Mouse (Mus musculus): ENCODE measurements around the gene Agl. TPM values are rescaled to one million over a fixed set of nuclear protein-coding genes. Genes with fewer than 3 reads are reported as not detected.

The Agl gene
- total RNA-seq, 2 experiments from 2014 or later: 25.5 to 26.1 TPM

DNA sequence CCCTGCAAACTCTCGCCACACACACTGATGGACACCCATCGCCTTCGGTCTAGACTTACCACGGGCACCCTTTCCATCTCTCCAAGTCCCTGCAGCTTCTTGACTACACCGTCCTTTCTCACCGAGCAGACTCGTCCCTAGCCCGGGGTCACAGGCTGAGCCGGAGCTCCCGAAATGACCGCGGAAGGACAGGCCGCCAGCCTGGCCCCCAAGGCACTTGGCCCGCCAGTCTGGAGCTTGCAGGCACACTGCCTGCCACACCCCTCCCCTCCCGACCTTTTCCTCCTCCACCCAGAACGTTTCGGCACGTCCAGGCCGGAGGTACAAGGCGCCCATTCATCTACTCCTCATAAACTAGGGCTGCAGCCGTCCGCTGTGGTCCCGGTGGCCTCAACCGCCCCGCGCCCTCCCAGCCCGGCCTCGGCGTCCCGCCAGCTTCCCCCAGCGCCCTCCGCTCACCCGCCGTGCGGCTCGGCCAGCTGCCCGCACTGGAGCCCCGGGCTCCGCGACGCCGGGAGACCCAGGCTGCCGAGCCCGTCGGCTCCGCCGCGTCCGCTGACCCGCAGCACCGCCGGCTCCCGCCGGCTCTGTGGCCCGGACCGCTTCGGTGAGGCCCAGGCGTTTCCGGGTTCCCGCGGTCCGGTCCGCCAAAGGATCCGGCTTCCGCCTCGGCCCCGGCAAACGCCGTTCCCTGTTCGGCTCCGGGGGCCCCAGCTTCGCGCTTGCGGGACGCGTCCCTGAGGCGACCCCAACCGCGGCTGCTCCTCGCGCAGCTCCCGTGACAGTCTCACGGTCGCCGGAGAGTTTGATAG lies 96.1 kb downstream of the Agl start:
- intact Hi-C loops (cut with DNase I): no loop called here

GRCm38 (mm10) chr3:116710941-116711340 lies 97.0 kb downstream of the Agl start:
- no peak for DNase-seq (ENCODE audit: extremely low spot score in 1 of 2, low spot score in 2 of 2)
- intact Hi-C loops (cut with DNase I): no loop called here

More for the DNA sequence above, 96.1 kb downstream of the Agl start:
- peak; percentile 69 to 91 for DNase-seq (ENCODE audit: extremely low spot score in 1 of 2, low spot score in 2 of 2)

GRCm38 (mm10) chr3:116705637-116706204 lies 102.2 kb downstream of the Agl start:
- DNase-seq (ENCODE audit: extremely low spot score in 1 of 2, low spot score in 2 of 2): no peak

GRCm38 (mm10) chr3:116703835-116704234 lies 104.1 kb downstream of the Agl start:
- intact Hi-C loops (cut with DNase I): no loop called here
- DNase-seq (ENCODE audit: extremely low spot score in 1 of 2, low spot score in 2 of 2): no peak

More at GRCm38 (mm10) chr3:116705637-116706204, 102.2 kb downstream of the Agl start:
- intact Hi-C loops (cut with DNase I): no loop called here

DNA sequence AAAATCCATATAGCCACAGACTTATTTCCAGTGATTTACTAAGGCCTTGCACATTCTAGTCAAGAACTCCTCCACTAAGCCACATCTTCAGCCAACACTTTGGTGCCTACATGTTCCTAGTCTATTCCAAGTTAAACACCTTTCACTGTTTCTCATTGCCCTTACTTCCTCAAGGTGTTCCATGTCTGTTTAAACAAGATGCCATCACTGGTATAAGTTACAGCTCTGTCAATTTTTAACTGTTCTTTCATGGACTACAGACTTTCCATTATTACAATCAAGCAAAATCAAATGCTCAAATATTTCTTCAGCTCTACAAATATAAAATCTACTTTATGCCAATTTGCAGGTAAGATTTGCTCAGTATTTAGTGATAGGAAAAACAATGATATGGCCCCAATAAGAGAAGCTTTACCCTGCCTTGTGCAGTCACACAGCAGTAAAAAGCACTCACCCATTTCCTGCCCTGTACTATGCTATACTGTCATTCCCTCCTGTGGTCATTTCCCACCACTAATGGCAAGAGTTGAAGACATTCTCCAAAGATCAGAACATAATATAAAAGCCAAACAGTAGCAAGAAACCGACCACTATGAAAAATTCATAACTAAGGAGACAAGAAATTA lies 105.2 kb downstream of the Agl start:
- no peak for DNase-seq (ENCODE audit: extremely low spot score in 1 of 2, low spot score in 2 of 2)

DNA sequence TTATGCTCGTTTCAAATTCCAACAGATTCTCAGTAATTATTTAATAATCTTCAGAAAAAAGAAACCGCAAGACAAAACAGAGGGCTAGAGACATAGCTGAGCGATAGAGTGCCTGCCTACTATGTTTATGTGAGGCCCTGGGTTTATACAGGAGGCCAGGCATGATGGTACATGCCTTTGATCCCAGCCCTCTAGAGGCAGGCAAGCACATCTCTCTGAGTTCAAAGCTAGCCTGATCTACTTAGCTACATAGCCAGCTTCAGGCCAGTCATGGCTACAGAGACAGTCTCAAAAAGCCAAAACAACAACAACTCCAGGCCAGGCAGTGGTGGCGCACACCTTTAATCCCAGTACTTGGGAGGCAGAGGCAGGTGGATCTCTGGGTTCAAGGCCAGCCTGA lies 106.4 kb downstream of the Agl start:
- intact Hi-C loops (cut with DNase I): no loop called here
- no peak for DNase-seq (ENCODE audit: extremely low spot score in 1 of 2, low spot score in 2 of 2)

More for the DNA sequence above, 105.2 kb downstream of the Agl start:
- intact Hi-C loops (cut with DNase I): no loop called here

DNA sequence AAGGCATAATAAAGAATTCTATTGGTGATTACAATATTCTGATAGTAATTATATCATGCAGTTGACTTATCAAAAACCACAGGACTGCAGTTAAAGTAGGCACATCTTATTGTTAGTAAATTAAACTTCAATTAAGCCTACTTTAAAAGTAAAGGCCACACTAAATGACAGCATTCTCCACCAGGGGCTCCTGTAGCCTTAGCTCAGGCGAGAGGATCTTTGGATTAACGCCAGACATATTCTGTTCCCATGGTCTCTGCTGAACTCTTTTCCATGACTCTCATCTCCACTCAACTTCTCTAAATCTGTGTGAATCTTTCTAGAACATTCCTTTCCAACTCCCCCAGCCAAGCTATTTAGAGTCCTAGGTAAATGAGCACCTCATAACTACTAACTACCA lies 109.2 kb downstream of the Agl start:
- DNase-seq (ENCODE audit: extremely low spot score in 1 of 2, low spot score in 2 of 2): no peak
- intact Hi-C loops (cut with DNase I): no loop called here

- no peak for DNase-seq (ENCODE audit: extremely low spot score in 1 of 2, low spot score in 2 of 2)
- intact Hi-C loops (cut with DNase I): no loop called here
Measured at GRCm38 (mm10) chr3:116695666-116695985, 112.3 kb downstream of the Agl start.

- DNase-seq (ENCODE audit: extremely low spot score in 1 of 2, low spot score in 2 of 2): no peak
- intact Hi-C loops (cut with DNase I): no loop called here
Measured at GRCm38 (mm10) chr3:116694955-116695665, 112.9 kb downstream of the Agl start.

DNA sequence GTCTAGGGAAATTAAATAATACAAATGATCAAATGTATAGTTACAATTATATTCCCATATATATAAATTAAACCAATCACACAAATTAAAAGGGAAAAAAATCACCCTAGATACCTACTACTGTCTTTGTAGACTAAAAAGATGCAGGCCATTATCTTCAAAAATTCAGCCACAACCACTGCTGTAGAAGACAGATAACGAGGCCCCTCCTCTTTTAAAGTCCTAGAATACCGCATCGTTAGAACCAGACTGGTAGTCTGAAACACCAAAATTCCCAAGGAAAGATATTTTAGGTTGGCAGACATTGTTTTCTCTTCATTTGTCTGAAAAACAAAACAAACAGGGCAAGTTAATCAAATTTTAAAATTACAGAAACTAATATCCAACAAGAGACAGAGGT lies 113.7 kb downstream of the Agl start:
- intact Hi-C loops (cut with DNase I): no loop called here
- DNase-seq (ENCODE audit: extremely low spot score in 1 of 2, low spot score in 2 of 2): no peak

Other genes starting within 250 kb of the Agl start
- gene Lrrc39, start 245.2 kb downstream of the Agl start, total RNA-seq (2021): under 1 TPM; 0.14 to 0.17 TPM
- gene Sass6, start 213.2 kb downstream of the Agl start, total RNA-seq (2021): 1 to 10 TPM; 8.9 to 9.9 TPM
- gene Trmt13, start 193.6 kb downstream of the Agl start, total RNA-seq (2021): 10 to 100 TPM; 14.6 to 14.9 TPM
- 10 to 100 TPM; 55.8 to 56.3 TPM for gene Mfsd14a, start 145.5 kb downstream of the Agl start, total RNA-seq (2021)
- gene Gm43191, start 126.9 kb downstream of the Agl start, total RNA-seq (2021): 1 to 10 TPM; 1.2 to 2.4 TPM
- gene Slc35a3, start 95.3 kb downstream of the Agl start, total RNA-seq (2021): 10 to 100 TPM; 13.3 to 13.6 TPM
- gene Frrs1, start 51.3 kb upstream of the Agl start, total RNA-seq (2021): 1 to 10 TPM; 1.8 to 3.1 TPM
- not detected for gene 4930455H04Rik, start 160.1 kb upstream of the Agl start, total RNA-seq (2021)
- gene Palmd, start 160.8 kb upstream of the Agl start, total RNA-seq (2021): 10 to 100 TPM; 22.5 to 22.7 TPM